Mouse (Mus musculus): ENCODE measurements around the gene Filip1. TPM values are rescaled to one million over a fixed set of nuclear protein-coding genes. Genes with fewer than 3 reads are reported as not detected.

Filip1 gene
- polyA plus RNA-seq, 2 experiments = 4.9 to 6.0 TPM

DNA sequence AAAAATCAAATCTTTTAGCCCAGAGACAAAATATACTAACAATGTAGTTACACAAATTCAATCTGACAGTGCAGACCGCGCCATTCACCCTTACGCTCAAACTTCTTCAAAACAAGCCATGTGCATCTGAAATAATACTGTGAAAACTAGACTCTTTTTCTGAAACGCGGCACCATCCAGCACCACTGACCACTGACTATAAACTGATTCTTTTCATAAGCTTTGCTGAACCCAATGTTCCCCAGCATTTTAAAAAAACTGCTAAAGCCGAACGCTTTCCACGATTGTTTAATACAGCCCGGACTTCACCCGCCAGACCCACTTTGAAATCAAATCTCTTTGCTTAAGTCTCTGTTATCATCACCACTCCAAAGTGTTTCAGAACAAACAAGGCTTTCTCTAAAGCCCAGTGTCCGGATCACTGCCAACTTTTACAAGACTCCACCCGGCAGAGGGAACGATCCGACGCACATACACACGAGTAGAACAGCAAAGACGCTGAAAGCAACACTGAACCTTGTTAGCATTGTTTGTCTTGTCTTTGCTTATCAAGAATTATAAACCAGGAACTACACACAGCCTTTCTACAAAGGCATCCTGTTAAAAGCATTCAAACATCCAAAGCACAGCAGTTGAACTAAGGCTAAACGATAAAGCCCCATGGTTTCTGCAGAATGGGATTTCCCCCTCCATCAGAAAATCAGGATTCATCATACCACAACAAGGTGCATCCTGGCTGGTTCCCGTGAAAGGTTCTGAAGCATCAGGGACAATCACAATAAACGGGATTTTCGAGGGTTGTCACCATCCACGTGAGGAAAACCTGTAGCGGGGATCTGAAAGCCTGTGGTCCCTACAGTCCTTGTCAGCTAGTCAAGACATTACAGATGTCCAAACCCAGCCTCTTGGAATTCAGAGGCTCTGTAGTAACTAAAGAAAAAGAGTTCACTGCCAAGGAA, 182.5 kb downstream of the Filip1 start:
- H3K36me3 ChIP-seq (ENCODE audit: control insufficient read depth, insufficient read depth, low read length) = no peaks in the 10 kb centered on the region
- ATAC-seq (ENCODE audit: low FRiP score, low read depth) (no peak), DNase-seq (ENCODE audit: low spot score) (no peak)
- TF ChIP-seq POLR2A (IDR thresholded peaks at IDR 0.05; ENCODE audit: borderline replicate concordance, extremely low read depth, insufficient read depth, insufficient read length) = no peak
- 75% methylated on average over 23 of the region's 23 CpGs for WGBS
- no peak overlapping the region for H3K9ac ChIP-seq (ENCODE audit: low read depth, low read length, severe bottlenecking)
- no peak overlapping the region for H3K4me2 ChIP-seq (replicated peaks; ENCODE audit: low read depth, low read length, severe bottlenecking)
- H3K9me3 ChIP-seq (ENCODE audit: control insufficient read depth, low read length) = no peaks in the 10 kb centered on the region
- no peak overlapping the region for H3K4me3 ChIP-seq (replicated peaks; ENCODE audit: low read length)
- H3K4me1 ChIP-seq (ENCODE audit: control insufficient read depth, insufficient read depth, low read length) = no peaks in the 10 kb centered on the region
- no peaks in the 10 kb centered on the region for H3K27me3 ChIP-seq (ENCODE audit: control insufficient read depth, insufficient read depth, low read length)
- no peak overlapping the region for H3K27ac ChIP-seq (replicated peaks; ENCODE audit: low read depth, low read length)

DNA sequence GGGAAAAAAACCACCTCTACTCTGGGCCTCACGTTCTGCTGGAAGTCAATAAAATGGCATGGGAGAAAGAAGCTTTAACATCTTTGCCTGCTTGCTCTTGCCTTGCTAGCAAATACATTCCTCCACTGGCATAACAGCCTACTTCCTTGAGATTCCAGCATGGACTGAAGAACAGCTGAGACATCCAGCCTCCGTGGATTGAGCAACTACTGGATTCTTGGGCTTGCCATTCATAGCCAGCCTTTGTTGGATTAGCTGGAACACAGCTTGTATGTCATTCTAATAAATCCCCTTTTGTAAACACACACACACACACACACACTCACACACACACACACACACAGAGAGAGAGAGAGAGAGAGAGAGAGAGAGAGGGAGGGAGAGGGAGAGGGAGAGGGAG, 185.6 kb downstream of the Filip1 start:
- Histone ChIP-seq H3K27me3 (ENCODE audit: control insufficient read depth, insufficient read depth, low read length) (no peaks in the 10 kb centered on the region), H3K4me2 (replicated peaks; ENCODE audit: low read depth, low read length, severe bottlenecking) (no peak overlapping the region), H3K9ac (ENCODE audit: low read depth, low read length, severe bottlenecking) (no peak overlapping the region), H3K4me1 (ENCODE audit: control insufficient read depth, insufficient read depth, low read length) (no peaks in the 10 kb centered on the region), H3K4me3 (replicated peaks; ENCODE audit: low read length) (no peak overlapping the region), H3K36me3 (ENCODE audit: control insufficient read depth, insufficient read depth, low read length) (no peaks in the 10 kb centered on the region), H3K9me3 (ENCODE audit: control insufficient read depth, low read length) (no peaks in the 10 kb centered on the region), H3K27ac (replicated peaks; ENCODE audit: low read depth, low read length) (no peak overlapping the region)
- DNase-seq (ENCODE audit: low spot score) (no peak), ATAC-seq (ENCODE audit: low FRiP score, low read depth) (no peak)
- 57% methylated on average over 2 of the region's 2 CpGs for WGBS
- TF ChIP-seq POLR2A (IDR thresholded peaks at IDR 0.05; ENCODE audit: borderline replicate concordance, extremely low read depth, insufficient read depth, insufficient read length) = no peak

DNA sequence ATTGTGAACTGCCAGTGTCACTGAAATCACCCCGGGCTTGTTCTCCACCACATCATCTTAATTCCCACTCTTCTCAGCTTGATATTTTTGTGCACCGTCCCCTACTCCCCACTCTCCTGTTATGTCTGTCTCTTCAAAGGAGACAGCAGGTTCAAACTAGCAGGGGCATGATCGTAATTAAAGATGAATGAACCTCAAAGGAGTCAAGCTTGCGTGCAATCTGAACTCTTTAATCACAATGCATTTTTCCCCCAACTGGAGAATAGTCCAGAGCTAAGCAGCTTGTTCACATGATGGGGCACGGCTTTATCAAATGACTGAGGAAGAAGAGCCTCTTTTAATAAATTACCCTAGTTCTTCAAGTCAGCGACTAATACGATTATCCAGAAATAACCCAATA, 187.1 kb downstream of the Filip1 start:
- no peak for ATAC-seq (ENCODE audit: low FRiP score, low read depth)
- Histone ChIP-seq H3K9ac (ENCODE audit: low read depth, low read length, severe bottlenecking) (no peak overlapping the region), H3K36me3 (ENCODE audit: control insufficient read depth, insufficient read depth, low read length) (no peaks in the 10 kb centered on the region), H3K9me3 (ENCODE audit: control insufficient read depth, low read length) (no peaks in the 10 kb centered on the region), H3K4me2 (replicated peaks; ENCODE audit: low read depth, low read length, severe bottlenecking) (no peak overlapping the region), H3K4me1 (ENCODE audit: control insufficient read depth, insufficient read depth, low read length) (no peaks in the 10 kb centered on the region), H3K4me3 (replicated peaks; ENCODE audit: low read length) (no peak overlapping the region), H3K27me3 (ENCODE audit: control insufficient read depth, insufficient read depth, low read length) (no peaks in the 10 kb centered on the region), H3K27ac (replicated peaks; ENCODE audit: low read depth, low read length) (no peak overlapping the region)
- no peak for DNase-seq (ENCODE audit: low spot score)
- WGBS = 73% methylated on average over 7 of the region's 7 CpGs
- no peak for TF ChIP-seq POLR2A (IDR thresholded peaks at IDR 0.05; ENCODE audit: borderline replicate concordance, extremely low read depth, insufficient read depth, insufficient read length)

DNA sequence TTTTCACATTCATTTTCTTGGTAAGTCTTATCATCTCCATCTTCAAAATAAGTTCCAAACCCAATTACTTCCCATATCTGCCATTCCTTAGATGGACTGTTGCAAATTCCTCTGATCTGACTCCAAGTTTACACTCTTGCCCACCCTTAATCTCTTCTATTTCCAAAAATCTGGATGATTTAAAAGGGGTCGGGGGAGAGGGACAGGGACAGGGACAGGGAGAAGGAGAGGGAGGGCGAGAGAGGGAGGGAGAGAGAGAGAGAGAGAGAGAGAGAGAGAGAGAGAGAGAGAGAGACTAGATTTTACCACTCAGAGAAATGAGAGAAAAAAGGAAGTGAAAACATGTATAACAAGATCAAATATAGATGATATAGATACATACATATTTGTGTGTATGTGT, 188.8 kb downstream of the Filip1 start:
- H3K27ac ChIP-seq (replicated peaks; ENCODE audit: low read depth, low read length) = no peak overlapping the region
- 85% methylated on average over 2 of the region's 2 CpGs for WGBS
- H3K4me1 ChIP-seq (ENCODE audit: control insufficient read depth, insufficient read depth, low read length) = no peaks in the 10 kb centered on the region
- no peak for TF ChIP-seq POLR2A (IDR thresholded peaks at IDR 0.05; ENCODE audit: borderline replicate concordance, extremely low read depth, insufficient read depth, insufficient read length)
- ATAC-seq (ENCODE audit: low FRiP score, low read depth) (no peak), DNase-seq (ENCODE audit: low spot score) (no peak)
- no peaks in the 10 kb centered on the region for H3K27me3 ChIP-seq (ENCODE audit: control insufficient read depth, insufficient read depth, low read length)
- no peaks in the 10 kb centered on the region for H3K36me3 ChIP-seq (ENCODE audit: control insufficient read depth, insufficient read depth, low read length)
- no peak overlapping the region for H3K9ac ChIP-seq (ENCODE audit: low read depth, low read length, severe bottlenecking)
- H3K4me2 ChIP-seq (replicated peaks; ENCODE audit: low read depth, low read length, severe bottlenecking) = no peak overlapping the region
- H3K9me3 ChIP-seq (ENCODE audit: control insufficient read depth, low read length) = no peaks in the 10 kb centered on the region
- H3K4me3 ChIP-seq (replicated peaks; ENCODE audit: low read length) = no peak overlapping the region

DNA sequence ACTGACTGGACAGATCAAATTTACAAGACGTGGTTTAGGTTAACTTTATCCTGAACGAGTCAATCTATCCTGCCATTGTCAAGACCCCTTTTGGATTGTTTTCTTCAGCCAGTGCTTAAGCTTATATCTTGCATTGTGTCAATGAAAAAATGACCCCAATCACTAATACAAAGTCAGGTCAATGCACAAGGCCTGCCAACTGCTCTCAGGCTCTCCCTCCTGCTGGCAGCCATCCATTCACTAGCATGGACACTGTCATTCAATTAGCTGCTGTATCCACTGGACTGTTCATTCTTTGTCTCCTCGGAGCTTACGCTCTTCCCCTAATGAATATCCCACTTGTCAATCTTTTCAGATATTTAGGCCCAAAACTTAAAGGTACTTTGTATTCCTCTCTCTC, 189.2 kb downstream of the Filip1 start:
- H3K4me1 ChIP-seq (ENCODE audit: control insufficient read depth, insufficient read depth, low read length) = no peaks in the 10 kb centered on the region
- no peak overlapping the region for H3K27ac ChIP-seq (replicated peaks; ENCODE audit: low read depth, low read length)
- 86% methylated on average over 4 of the region's 4 CpGs for WGBS
- no peaks in the 10 kb centered on the region for H3K36me3 ChIP-seq (ENCODE audit: control insufficient read depth, insufficient read depth, low read length)
- H3K4me3 ChIP-seq (replicated peaks; ENCODE audit: low read length) = no peak overlapping the region
- no peak overlapping the region for H3K9ac ChIP-seq (ENCODE audit: low read depth, low read length, severe bottlenecking)
- H3K27me3 ChIP-seq (ENCODE audit: control insufficient read depth, insufficient read depth, low read length) = no peaks in the 10 kb centered on the region
- no peak for DNase-seq (ENCODE audit: low spot score)
- H3K4me2 ChIP-seq (replicated peaks; ENCODE audit: low read depth, low read length, severe bottlenecking) = no peak overlapping the region
- TF ChIP-seq POLR2A (IDR thresholded peaks at IDR 0.05; ENCODE audit: borderline replicate concordance, extremely low read depth, insufficient read depth, insufficient read length) = no peak
- ATAC-seq (ENCODE audit: low FRiP score, low read depth) = no peak
- H3K9me3 ChIP-seq (ENCODE audit: control insufficient read depth, low read length) = no peaks in the 10 kb centered on the region

Data from limb, embryonic 14.5 days (tissue).